Mouse (Mus musculus): ENCODE measurements around the gene Olfr1161.
"Not testable (repeated sequence)": the region's sequence is repeated elsewhere in the genome, so short reads cannot be mapped to it uniquely, and the experiment has no call there.

The Olfr1161 gene

DNA sequence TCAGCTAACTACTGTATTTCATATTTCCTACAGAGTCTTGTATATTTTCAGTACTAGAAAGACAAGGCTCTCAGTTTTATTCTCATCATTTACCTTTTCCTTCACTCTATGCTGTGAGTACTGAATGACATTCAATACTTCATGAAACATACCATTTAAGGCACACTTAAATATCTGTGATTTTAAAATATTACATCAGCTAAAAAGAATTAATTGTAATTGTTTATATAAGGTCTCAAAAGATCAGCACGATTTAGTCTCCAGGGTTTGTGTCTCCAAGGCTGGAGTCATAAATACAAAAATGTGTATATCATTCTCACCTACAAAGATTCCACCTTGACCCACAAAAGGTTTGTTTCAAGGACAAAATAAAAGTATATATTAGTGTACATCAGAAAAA is at the start of gene Olfr1161:
Gene Olfr1161 (plus strand): TSS at position 301 of the 400 bp plus-strand sequence.
- not testable (repeated sequence) for DNase-seq (ENCODE audit: low read depth)

DNA sequence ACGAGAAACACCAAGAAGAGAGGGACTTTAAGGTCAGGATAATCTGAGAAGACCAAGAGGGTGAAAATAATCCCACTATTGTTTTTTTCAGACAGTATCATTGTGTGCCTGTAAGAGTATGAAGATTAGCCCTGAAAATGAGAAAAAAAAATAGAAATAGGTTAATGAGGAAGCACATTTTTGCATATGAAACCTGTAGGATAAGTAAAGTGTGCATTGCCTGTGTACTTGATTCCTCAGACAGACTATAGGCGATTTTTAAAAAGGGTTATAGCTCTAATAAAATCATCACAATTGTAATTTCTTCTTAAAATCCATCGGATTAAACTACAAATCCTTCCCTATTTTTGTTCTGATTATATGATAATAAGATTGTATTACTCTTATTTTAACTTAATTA is 48.0 kb upstream of the Olfr1161 start, which contains the start of gene Olfr74:
Gene Olfr74 (minus strand): TSS at position 101 of the 400 bp plus-strand sequence.
- DNase-seq (ENCODE audit: low read depth), result no peak

- no peak for DNase-seq (ENCODE audit: low read depth)
Measured at GRCm38 (mm10) chr2:87989813-87990212, 32.8 kb upstream of the Olfr1161 start, which contains the start of gene Olfr1158. Olfr1158 (plus strand) TSS chr2:87990113.

- no peak for DNase-seq (ENCODE audit: low read depth)
Measured at GRCm38 (mm10) chr2:88007515-88008318, 14.9 kb upstream of the Olfr1161 start, which contains the start of gene Olfr1160. Olfr1160 (minus strand) TSS chr2:88008268.

- DNase-seq (ENCODE audit: low read depth), result no peak
Measured at GRCm38 (mm10) chr2:88037599-88037998, 15.0 kb downstream of the Olfr1161 start, which contains the start of gene Olfr73. Olfr73 (minus strand) TSS chr2:88037699.

- DNase-seq (ENCODE audit: low read depth), result no peak
Measured at GRCm38 (mm10) chr2:88051029-88051428, 28.5 kb downstream of the Olfr1161 start, which contains the start of gene Olfr1162. Olfr1162 (minus strand) TSS chr2:88051129.

DNA sequence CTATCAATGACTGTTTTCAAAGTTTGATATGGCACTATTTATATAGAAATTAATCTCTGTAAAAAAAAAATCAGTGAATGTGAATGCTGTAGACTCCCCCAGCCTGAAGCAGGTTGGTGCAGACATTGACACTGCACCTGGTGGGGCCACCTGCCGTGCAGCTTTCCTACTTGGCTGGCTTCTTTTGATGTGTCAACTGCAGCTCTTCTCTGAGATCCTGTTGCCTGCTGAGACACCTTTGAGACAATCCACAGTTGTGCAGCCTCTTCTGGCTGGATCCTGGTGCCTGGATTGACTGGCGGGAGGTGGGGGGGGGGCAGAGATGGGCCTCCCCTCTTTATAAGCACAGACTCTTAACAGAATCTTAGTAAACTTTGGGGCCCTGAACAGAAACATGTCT is 41.0 kb downstream of the Olfr1161 start:
- DNase-seq (ENCODE audit: low read depth), result no peak

- no peak for DNase-seq (ENCODE audit: low read depth)
Measured at GRCm38 (mm10) chr2:88071730-88072129, 49.2 kb downstream of the Olfr1161 start, which contains the start of gene Olfr1163. Olfr1163 (minus strand) TSS chr2:88071830.

Data from fibroblast of lung, adult 2 months (primary cell).